Mouse (Mus musculus): ENCODE results near the gene Tfcp2. TPM values are rescaled to one million over a fixed set of nuclear protein-coding genes. Genes with fewer than 3 reads are reported as not detected.

The Tfcp2 gene
- total and polyA plus RNA-seq, 3 experiments: 5.3 to 7.8 (median 6.8) TPM

- H3K27me3 ChIP-seq (replicated peaks): no peaks in the 10 kb centered on the region
- no peaks in the 10 kb centered on the region for H3K4me1 ChIP-seq (ENCODE audit: control insufficient read depth in 1 of 2, insufficient read depth in 2 of 2)
- dilution Hi-C loops (cut with MboI; ENCODE audit: extremely low pct_ligation_motif_present, extremely low pct_unique_long_range_greater_than_20kb, low sequenced_read_pairs): no loop called here
- H3K9ac ChIP-seq (ENCODE audit: insufficient read depth, low read depth): no peak overlapping the region
- no peak overlapping the region for H3K4me2 ChIP-seq (ENCODE audit: insufficient read depth, low read depth, poor library complexity, severe bottlenecking)
- H3K9me3 ChIP-seq (replicated peaks; ENCODE audit: low read length): no peaks in the 10 kb centered on the region
- in situ Hi-C loops (cut with MboI; ENCODE audit: low pct_ligation_motif_present, low pct_unique_long_range_greater_than_20kb, low sequenced_read_pairs): no loop called here
- no peak for DNase-seq (ENCODE audit: extremely low read depth)
- H3K79me2 ChIP-seq (replicated peaks; ENCODE audit: control insufficient read depth, extremely low read depth, insufficient read depth, poor library complexity, severe bottlenecking): no peaks in the 10 kb centered on the region
- TF ChIP-seq CHD2 (IDR thresholded peaks at IDR 0.05; ENCODE audit: low read length): no peak
- no peak for TF ChIP-seq PAX5 (IDR thresholded peaks at IDR 0.05; ENCODE audit: low read length)
- no peak for TF ChIP-seq E2F4 (IDR thresholded peaks at IDR 0.05; ENCODE audit: insufficient replicate concordance, low read depth, low read length)
- TF ChIP-seq JUND (conservative IDR thresholded peaks at IDR 0.05; ENCODE audit: low read depth, low read length): no peak
- no peak for TF ChIP-seq KAT2A (IDR thresholded peaks at IDR 0.05; ENCODE audit: insufficient replicate concordance, low read length)
- TF ChIP-seq SIN3A (IDR thresholded peaks at IDR 0.05; ENCODE audit: low read length): no peak
- no peak for TF ChIP-seq IRF4 (IDR thresholded peaks at IDR 0.05; ENCODE audit: low read depth, low read length)
- no peak for TF ChIP-seq UBTF (IDR thresholded peaks at IDR 0.05; ENCODE audit: low read depth, low read length)
- no peak for TF ChIP-seq MYC (IDR thresholded peaks at IDR 0.05; ENCODE audit: low read depth, low read length)
- no peak for TF ChIP-seq RCOR1 (conservative IDR thresholded peaks at IDR 0.05; ENCODE audit: low read depth, low read length)
- TF ChIP-seq RAD21 (IDR thresholded peaks at IDR 0.05; ENCODE audit: low read depth, low read length): no peak
- peaks cover 0 to 23% of the 10 kb centered on the region in 2 experiments for H3K36me3 ChIP-seq (replicated peaks in 1 of 2; ENCODE audit: control insufficient read depth in 1 of 2, insufficient read depth in 1 of 2, low read length in 1 of 2)
- no peak overlapping the region for H3K27ac ChIP-seq (ENCODE audit: insufficient read depth, low read depth)
- H3K4me3 ChIP-seq (replicated peaks in 1 of 3; ENCODE audit: low read depth in 2 of 3, low read length in 2 of 3, poor library complexity in 1 of 3): no peak overlapping the region
Measured at GRCm38 (mm10) chr15:100580108-100580507, 28.3 kb upstream of the Tfcp2 start.

DNA sequence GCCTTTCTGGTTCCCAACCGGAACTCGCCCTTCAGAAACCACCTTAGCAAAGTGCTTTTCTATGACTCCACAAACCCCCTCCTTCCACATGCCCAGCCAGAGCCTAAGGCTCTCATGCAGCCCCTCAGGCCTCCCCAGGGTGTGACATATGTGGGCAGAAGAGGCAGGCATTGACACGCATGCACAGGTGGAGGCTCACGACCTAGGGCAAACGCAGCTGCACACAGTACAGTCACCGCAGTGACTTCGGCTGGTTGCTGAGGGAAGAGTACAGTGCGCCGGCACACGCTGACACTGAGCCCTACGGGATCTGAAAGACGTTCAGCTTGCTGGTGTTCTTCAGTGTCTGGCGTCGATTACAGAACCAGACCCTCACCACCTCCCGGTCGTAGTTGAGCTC is 26.2 kb upstream of the Tfcp2 start:
- H3K36me3 ChIP-seq (replicated peaks in 1 of 2; ENCODE audit: control insufficient read depth in 1 of 2, insufficient read depth in 1 of 2, low read length in 1 of 2): peaks cover 0 to 20% of the 10 kb centered on the region in 2 experiments
- no peak overlapping the region for H3K4me2 ChIP-seq (ENCODE audit: insufficient read depth, low read depth, poor library complexity, severe bottlenecking)
- no peaks in the 10 kb centered on the region for H3K9me3 ChIP-seq (replicated peaks; ENCODE audit: low read length)
- no peaks in the 10 kb centered on the region for H3K27me3 ChIP-seq (replicated peaks)
- no peak for DNase-seq (ENCODE audit: extremely low read depth)
- dilution Hi-C loops (cut with MboI; ENCODE audit: extremely low pct_ligation_motif_present, extremely low pct_unique_long_range_greater_than_20kb, low sequenced_read_pairs) (no loop called here), in situ Hi-C loops (cut with MboI; ENCODE audit: low pct_ligation_motif_present, low pct_unique_long_range_greater_than_20kb, low sequenced_read_pairs) (no loop called here)
- H3K79me2 ChIP-seq (replicated peaks; ENCODE audit: control insufficient read depth, extremely low read depth, insufficient read depth, poor library complexity, severe bottlenecking): no peaks in the 10 kb centered on the region
- no peak overlapping the region for H3K4me3 ChIP-seq (replicated peaks in 1 of 3; ENCODE audit: low read depth in 2 of 3, low read length in 2 of 3, poor library complexity in 1 of 3)
- TF ChIP-seq NRF1 (IDR thresholded peaks at IDR 0.05; ENCODE audit: low read depth, low read length): no peak
- no peak for TF ChIP-seq E2F4 (IDR thresholded peaks at IDR 0.05; ENCODE audit: insufficient replicate concordance, low read depth, low read length)
- TF ChIP-seq PAX5 (IDR thresholded peaks at IDR 0.05; ENCODE audit: low read length): no peak
- TF ChIP-seq CHD2 (IDR thresholded peaks at IDR 0.05; ENCODE audit: low read length): no peak
- no peak for TF ChIP-seq SIN3A (IDR thresholded peaks at IDR 0.05; ENCODE audit: low read length)
- no peak for TF ChIP-seq ZNF384 (IDR thresholded peaks at IDR 0.05; ENCODE audit: low read depth, low read length)
- no peak for TF ChIP-seq POLR2AphosphoS2 (IDR thresholded peaks at IDR 0.05; ENCODE audit: low read depth, low read length)
- no peak for TF ChIP-seq UBTF (IDR thresholded peaks at IDR 0.05; ENCODE audit: low read depth, low read length)
- TF ChIP-seq TCF12 (IDR thresholded peaks at IDR 0.05; ENCODE audit: low read depth, low read length): no peak
- TF ChIP-seq NELFE (IDR thresholded peaks at IDR 0.05; ENCODE audit: low read depth, low read length): no peak
- no peak for TF ChIP-seq GABPA (IDR thresholded peaks at IDR 0.05; ENCODE audit: insufficient replicate concordance, low read depth, low read length)
- TF ChIP-seq ZMIZ1 (IDR thresholded peaks at IDR 0.05; ENCODE audit: low read depth, low read length): no peak
- TF ChIP-seq SMC3 (IDR thresholded peaks at IDR 0.05; ENCODE audit: low read depth, low read length): no peak
- no peak for TF ChIP-seq JUN (IDR thresholded peaks at IDR 0.05; ENCODE audit: insufficient read depth, low read depth, low read length)
- TF ChIP-seq CTCF (conservative IDR thresholded peaks at IDR 0.05 in 1 of 2, IDR thresholded peaks at IDR 0.05 in 1 of 2; ENCODE audit: low read depth in 2 of 2, low read length in 2 of 2): no peak
- TF ChIP-seq EP300 (IDR thresholded peaks at IDR 0.05; ENCODE audit: low read length): no peak
- no peak for TF ChIP-seq MAX (IDR thresholded peaks at IDR 0.05; ENCODE audit: low read length)
- TF ChIP-seq KAT2A (IDR thresholded peaks at IDR 0.05; ENCODE audit: insufficient replicate concordance, low read length): no peak
- TF ChIP-seq BHLHE40 (IDR thresholded peaks at IDR 0.05; ENCODE audit: low read depth, low read length): no peak
- no peak for TF ChIP-seq MAZ (IDR thresholded peaks at IDR 0.05; ENCODE audit: low read depth, low read length)
- no peak overlapping the region for H3K9ac ChIP-seq (ENCODE audit: insufficient read depth, low read depth)
- H3K4me1 ChIP-seq (ENCODE audit: control insufficient read depth in 1 of 2, insufficient read depth in 2 of 2): no peaks in the 10 kb centered on the region
- no peak overlapping the region for H3K27ac ChIP-seq (ENCODE audit: insufficient read depth, low read depth)
